Comparison of ENCODE assay signal across 23 mouse cellular contexts in the genomic region with DNA sequence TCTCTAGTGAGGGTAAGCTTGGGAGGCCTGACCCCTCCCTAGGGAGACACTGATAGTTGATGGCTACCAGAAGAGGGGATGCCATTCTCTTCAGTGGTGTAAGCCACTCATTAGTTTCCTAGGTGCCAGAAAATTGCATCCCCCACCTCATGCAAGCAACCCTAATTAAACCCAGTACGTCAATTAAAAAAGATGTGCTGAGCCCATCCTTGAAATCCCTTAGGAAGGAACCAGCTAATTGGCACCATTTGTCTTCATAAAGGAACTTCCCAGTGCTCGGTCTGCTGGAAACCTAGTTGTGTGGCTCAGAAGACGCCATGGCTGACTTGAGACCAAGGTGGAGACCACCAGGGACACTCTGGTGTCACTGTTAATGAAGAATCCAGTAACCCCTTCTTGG.
DNase-seq lines count a peak whose midpoint lies in the region; ATAC-seq and TF ChIP-seq lines count a peak whose summit lies in the region.
"Had no signal": no experiment of that assay in that cellular context is flagged by ENCODE, and none has a peak within 500 bp of the region (broad histone marks: within the 10 kb centered on the region; RNA-seq: fewer than 3 reads in every experiment).

No protein-coding gene starts in this region.

- DNase-seq in forebrain, postnatal 0 days = no peak
- DNase-seq in midbrain, embryonic 10.5 days (ENCODE audit: low spot score) = no peak
- DNase-seq in embryonic facial prominence, embryonic 14.5 days (ENCODE audit: low spot score) = peak; percentile 32
- no peak for DNase-seq in gastrocnemius, postnatal 4 days (ENCODE audit: low spot score in 2 of 2)
- DNase-seq in gastrocnemius, postnatal 36 days = no peak
- DNase-seq: adrenal gland, postnatal 25 days; cerebellum, adult 11 months; cerebellum, adult 9-11 months; gastrocnemius, adult 2 months; heart, adult 18-20 months; heart, postnatal 14 days; kidney, adult 11 months; kidney, postnatal 4 days; lung, adult 18-20 months; lung, postnatal 10 days had no signal

- intact Hi-C loops in gastrocnemius, postnatal 36 days (cut with DNase I) = no loop called here

- no peaks in the 10 kb centered on the region for H3K27me3 ChIP-seq in forebrain, embryonic 12.5 days
- H3K27me3 ChIP-seq in forebrain, postnatal 0 days (ENCODE audit: insufficient read depth, low read length) = no peaks in the 10 kb centered on the region
- no peaks in the 10 kb centered on the region for H3K27me3 ChIP-seq in midbrain, embryonic 13.5 days
- no peaks in the 10 kb centered on the region for H3K27me3 ChIP-seq in midbrain, embryonic 10.5 days (ENCODE audit: low read depth, poor library complexity, severe bottlenecking)
- no peaks in the 10 kb centered on the region for H3K27me3 ChIP-seq in embryonic facial prominence, embryonic 14.5 days (replicated peaks; ENCODE audit: control insufficient read depth, insufficient read depth, low read length)
- no peaks in the 10 kb centered on the region for H3K27me3 ChIP-seq in hindbrain, embryonic 16.5 days (replicated peaks; ENCODE audit: control insufficient read depth, insufficient read depth, low read length)
- H3K27me3 ChIP-seq: heart, embryonic 12.5 days; limb, embryonic 13.5 days; liver, embryonic 12.5 days had no signal

- H3K4me1 ChIP-seq in forebrain, embryonic 12.5 days = peaks cover 5% of the 10 kb centered on the region; the same call in 1 of the 2 replicates
- H3K4me1 ChIP-seq in forebrain, postnatal 0 days (ENCODE audit: insufficient read depth) = no peaks in the 10 kb centered on the region
- H3K4me1 ChIP-seq in midbrain, embryonic 13.5 days (replicated peaks) = no peaks in the 10 kb centered on the region
- no peaks in the 10 kb centered on the region for H3K4me1 ChIP-seq in midbrain, embryonic 10.5 days
- H3K4me1 ChIP-seq in embryonic facial prominence, embryonic 14.5 days (ENCODE audit: control insufficient read depth, insufficient read depth, low read length) = no peaks in the 10 kb centered on the region
- no peaks in the 10 kb centered on the region for H3K4me1 ChIP-seq in hindbrain, embryonic 16.5 days (ENCODE audit: control insufficient read depth, insufficient read depth, low read depth, low read length)
- H3K4me1 ChIP-seq: heart, embryonic 12.5 days; limb, embryonic 13.5 days; liver, embryonic 12.5 days had no signal

- TF ChIP-seq CTCF in forebrain, postnatal 0 days (IDR thresholded peaks at IDR 0.05; ENCODE audit: low read depth) = no peak

- H3K9ac ChIP-seq in forebrain, embryonic 12.5 days = no peak overlapping the region
- no peak overlapping the region for H3K9ac ChIP-seq in forebrain, postnatal 0 days
- no peak overlapping the region for H3K9ac ChIP-seq in midbrain, embryonic 13.5 days (replicated peaks)
- H3K9ac ChIP-seq in embryonic facial prominence, embryonic 14.5 days (ENCODE audit: low read depth, low read length) = no peak overlapping the region
- H3K9ac ChIP-seq in hindbrain, embryonic 16.5 days (ENCODE audit: low read depth, low read length) = no peak overlapping the region
- H3K9ac ChIP-seq: heart, embryonic 12.5 days; limb, embryonic 13.5 days; liver, embryonic 12.5 days had no signal

- H3K27ac ChIP-seq in forebrain, embryonic 12.5 days = no peak overlapping the region
- H3K27ac ChIP-seq in forebrain, postnatal 0 days (ENCODE audit: low read depth, low read length) = no peak overlapping the region
- no peak overlapping the region for H3K27ac ChIP-seq in midbrain, embryonic 13.5 days
- H3K27ac ChIP-seq in midbrain, embryonic 10.5 days (replicated peaks) = no peak overlapping the region
- no peak overlapping the region for H3K27ac ChIP-seq in embryonic facial prominence, embryonic 14.5 days (replicated peaks; ENCODE audit: low read depth, low read length)
- no peak overlapping the region for H3K27ac ChIP-seq in hindbrain, embryonic 16.5 days (ENCODE audit: low read depth, low read length)
- H3K27ac ChIP-seq: gastrocnemius, adult 2 months; limb, embryonic 13.5 days; liver, embryonic 12.5 days had no signal

- ATAC-seq in forebrain, embryonic 12.5 days (ENCODE audit: low FRiP score) = peak; percentile 84; the same call in 1 of the 2 replicates
- ATAC-seq in forebrain, postnatal 0 days = no peak
- peak; percentile 24; the same call in 1 of the 2 replicates for ATAC-seq in midbrain, embryonic 13.5 days
- ATAC-seq in embryonic facial prominence, embryonic 14.5 days (ENCODE audit: low read depth) = peak; percentile 83
- peak; percentile 71 for ATAC-seq in hindbrain, embryonic 16.5 days
- ATAC-seq: CD4-positive, CD25-positive, alpha-beta regulatory T cell, adult 4 months; liver, embryonic 12.5 days had no signal

- 19% methylated on average over 3 of the region's 3 CpGs for WGBS in forebrain, embryonic 12.5 days
- 24% methylated on average over 3 of the region's 3 CpGs for WGBS in forebrain, postnatal 0 days
- 61% methylated on average over 3 of the region's 3 CpGs for WGBS in midbrain, embryonic 13.5 days
- 67% methylated on average over 3 of the region's 3 CpGs for WGBS in midbrain, embryonic 10.5 days
- WGBS in embryonic facial prominence, embryonic 14.5 days = 47% methylated on average over 3 of the region's 3 CpGs
- WGBS in hindbrain, embryonic 16.5 days = 35% methylated on average over 3 of the region's 3 CpGs

- H3K4me3 ChIP-seq in forebrain, embryonic 12.5 days (replicated peaks) = no peak overlapping the region
- no peak overlapping the region for H3K4me3 ChIP-seq in forebrain, postnatal 0 days (ENCODE audit: low read depth, low read length)
- H3K4me3 ChIP-seq in midbrain, embryonic 13.5 days (replicated peaks) = no peak overlapping the region
- no peak overlapping the region for H3K4me3 ChIP-seq in midbrain, embryonic 10.5 days
- no peak overlapping the region for H3K4me3 ChIP-seq in embryonic facial prominence, embryonic 14.5 days (ENCODE audit: low read depth, low read length)
- no peak overlapping the region for H3K4me3 ChIP-seq in hindbrain, embryonic 16.5 days (ENCODE audit: low read length)
- H3K4me3 ChIP-seq: erythroblast, embryonic 14.5 days; gastrocnemius, adult 2 months; heart, embryonic 12.5 days; limb, embryonic 13.5 days; liver, embryonic 12.5 days had no signal

- H3K36me3 ChIP-seq in forebrain, embryonic 12.5 days (replicated peaks) = no peaks in the 10 kb centered on the region
- H3K36me3 ChIP-seq in forebrain, postnatal 0 days (ENCODE audit: insufficient read depth) = no peaks in the 10 kb centered on the region
- no peaks in the 10 kb centered on the region for H3K36me3 ChIP-seq in midbrain, embryonic 13.5 days
- no peaks in the 10 kb centered on the region for H3K36me3 ChIP-seq in midbrain, embryonic 10.5 days
- H3K36me3 ChIP-seq in embryonic facial prominence, embryonic 14.5 days (ENCODE audit: control insufficient read depth, insufficient read depth, low read length) = no peaks in the 10 kb centered on the region
- H3K36me3 ChIP-seq in hindbrain, embryonic 16.5 days (ENCODE audit: control insufficient read depth, insufficient read depth, low read length) = no peaks in the 10 kb centered on the region
- H3K36me3 ChIP-seq: heart, embryonic 12.5 days; limb, embryonic 13.5 days; liver, embryonic 12.5 days had no signal

- H3K9me3 ChIP-seq in forebrain, embryonic 12.5 days = no peaks in the 10 kb centered on the region
- no peaks in the 10 kb centered on the region for H3K9me3 ChIP-seq in forebrain, postnatal 0 days (ENCODE audit: low read length)
- no peaks in the 10 kb centered on the region for H3K9me3 ChIP-seq in midbrain, embryonic 13.5 days
- no peaks in the 10 kb centered on the region for H3K9me3 ChIP-seq in midbrain, embryonic 10.5 days (replicated peaks)
- no peaks in the 10 kb centered on the region for H3K9me3 ChIP-seq in embryonic facial prominence, embryonic 14.5 days (ENCODE audit: control insufficient read depth, low read length)
- no peaks in the 10 kb centered on the region for H3K9me3 ChIP-seq in hindbrain, embryonic 16.5 days (ENCODE audit: control insufficient read depth, low read length)
- H3K9me3 ChIP-seq: heart, embryonic 12.5 days; limb, embryonic 13.5 days; liver, embryonic 12.5 days had no signal

- H3K4me2 ChIP-seq in forebrain, embryonic 12.5 days = no peak overlapping the region
- no peak overlapping the region for H3K4me2 ChIP-seq in forebrain, postnatal 0 days (ENCODE audit: low read depth)
- H3K4me2 ChIP-seq in midbrain, embryonic 13.5 days (replicated peaks) = no peak overlapping the region
- no peak overlapping the region for H3K4me2 ChIP-seq in embryonic facial prominence, embryonic 14.5 days (ENCODE audit: low read depth, low read length)
- no peak overlapping the region for H3K4me2 ChIP-seq in hindbrain, embryonic 16.5 days (ENCODE audit: low read length)
- H3K4me2 ChIP-seq: heart, embryonic 12.5 days; limb, embryonic 13.5 days; liver, embryonic 12.5 days had no signal
